Mouse (Mus musculus) liver, embryonic 13.5 days (tissue): Measurements from ENCODE around the gene Grin2b. TPM values are rescaled to one million over a fixed set of nuclear protein-coding genes. Genes with fewer than 3 reads are reported as not detected.

ENCODE experiments used
- ATAC-seq: fragments of 200-750 bp; cut with Nextera tagmentation; 2 replicates; pipeline ENCODE4 v1.8.0; 2017; ENCODE audit warnings: low read depth, mild to moderate bottlenecking, moderate number of reproducible peaks, moderate library complexity
- DNase-seq: peaks from one replicate; pipeline ENCODE4 v3.0.0; 2022
- H3K27ac ChIP-seq: fragments of 300-500 bp; sonication (generic); 2 replicates; pipeline ENCODE4 v1.5.1; 2015; ENCODE audit warnings: moderate library complexity, mild to moderate bottlenecking, inconsistent platforms
- H3K27me3 ChIP-seq: fragments of 300-500 bp; sonication (generic); 2 replicates; pipeline ENCODE4 v1.6.1; 2015; ENCODE audit warnings: mild to moderate bottlenecking, inconsistent platforms
- H3K36me3 ChIP-seq: fragments of 300-500 bp; sonication (generic); 2 replicates; pipeline ENCODE4 v1.6.1; 2015; ENCODE audit warnings: mild to moderate bottlenecking, inconsistent platforms
- H3K4me1 ChIP-seq: fragments of 300-500 bp; sonication (generic); replicated peaks from 2 replicates; pipeline ENCODE4 v1.6.1; 2015; ENCODE audit warnings: inconsistent platforms
- H3K4me2 ChIP-seq: fragments of 300-500 bp; sonication (generic); 2 replicates; pipeline ENCODE4 v1.6.1; 2015; ENCODE audit warnings: inconsistent platforms, mild to moderate bottlenecking, moderate library complexity
- H3K4me3 ChIP-seq: fragments of 300-500 bp; sonication (generic); replicated peaks from 2 replicates; pipeline ENCODE4 v1.5.1; 2015; ENCODE audit warnings: mild to moderate bottlenecking, inconsistent platforms
- H3K9ac ChIP-seq: fragments of 300-500 bp; sonication (generic); 2 replicates; pipeline ENCODE4 v1.6.1; 2015; ENCODE audit warnings: mild to moderate bottlenecking, inconsistent platforms
- H3K9me3 ChIP-seq: fragments of 300-500 bp; sonication (generic); replicated peaks from 2 replicates; pipeline ENCODE4 v1.6.1; 2016; ENCODE audit warnings: inconsistent platforms
- WGBS: fragments of 180-500 bp; shearing (Covaris S2); methylation state at CpG from one replicate; pipeline ENCODE4 v1.1.7; 2015; ENCODE audit not compliant: insufficient replicate concordance; 5-methylcytosine and 5-hydroxymethylcytosine counted together
- polyA plus RNA-seq: library from polyadenylated mRNA; unstranded; fragments of >200 nt; fragmentation: Nextera tagmentation; extraction: Ambion mirVana; gene quantifications from 2 replicates; pipeline ENCODE4 v1.2.1, GENCODE M21; 2015

Grin2b gene
- 0.21 TPM in 1 of 2 replicates, not detected in the other for polyA plus RNA-seq

DNA sequence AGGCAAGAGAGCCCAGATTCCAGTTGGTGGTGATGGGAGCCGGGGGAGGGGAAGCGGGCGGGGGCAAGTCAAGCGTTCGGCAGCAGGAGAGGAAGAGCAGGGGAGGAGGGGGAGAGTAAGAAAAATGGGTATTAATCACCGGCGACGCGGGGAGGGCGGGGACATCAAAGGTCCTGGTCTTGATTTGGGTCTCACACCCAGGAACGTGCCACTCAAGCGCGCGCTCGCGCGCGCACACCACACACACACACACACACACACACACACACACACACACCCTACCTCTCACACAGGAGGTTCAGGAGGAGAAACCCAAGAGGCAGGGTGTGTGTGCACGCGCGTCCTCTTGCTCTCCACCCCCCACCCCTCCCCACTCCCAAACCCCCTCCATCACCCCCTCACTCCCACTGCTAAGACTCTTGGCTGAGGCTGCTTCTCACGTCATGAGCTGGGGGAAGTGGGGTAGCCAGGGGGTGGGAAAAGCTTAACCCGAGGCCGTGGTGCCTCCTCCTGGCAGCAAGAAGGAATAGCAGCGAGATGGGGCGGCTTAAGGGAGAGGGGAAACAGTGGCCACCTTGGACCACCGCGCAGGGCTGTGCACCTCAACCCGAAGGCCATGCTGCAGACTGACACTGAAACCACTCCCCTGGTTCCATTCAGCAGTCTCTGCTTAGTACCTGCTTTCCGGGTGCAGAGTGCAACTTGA, at the start of gene Grin2b:
Gene Grin2b (minus strand): TSS at position 321 of the 706 bp plus-strand sequence.
- peak within 1 kb of the TSS; percentile 19 for H3K4me3 ChIP-seq
- WGBS = 5% methylated on average over 16 of the region's 30 CpGs
- no peaks in the 10 kb centered on the region for H3K4me1 ChIP-seq
- no peak for ATAC-seq
- H3K9ac ChIP-seq = no peak within 1 kb of the TSS
- H3K27ac ChIP-seq = no peak within 1 kb of the TSS
- H3K36me3 ChIP-seq = no peaks in the 10 kb centered on the region
- no peaks in the 10 kb centered on the region for H3K9me3 ChIP-seq
- H3K27me3 ChIP-seq = peaks cover 33% of the 10 kb centered on the region
- no peak for DNase-seq
- peak within 1 kb of the TSS; percentile 40 for H3K4me2 ChIP-seq

GRCm38 (mm10) chr6:136221894-136222293, 48.6 kb upstream of the Grin2b start:
- 55% methylated on average over 3 of the region's 3 CpGs for WGBS
- Histone ChIP-seq H3K36me3 (no peaks in the 10 kb centered on the region), H3K27ac (no peak overlapping the region), H3K9ac (no peak overlapping the region), H3K27me3 (no peaks in the 10 kb centered on the region), H3K4me2 (no peak overlapping the region), H3K4me3 (no peak overlapping the region), H3K4me1 (no peaks in the 10 kb centered on the region), H3K9me3 (no peaks in the 10 kb centered on the region)
- ATAC-seq (no peak), DNase-seq (no peak)

DNA sequence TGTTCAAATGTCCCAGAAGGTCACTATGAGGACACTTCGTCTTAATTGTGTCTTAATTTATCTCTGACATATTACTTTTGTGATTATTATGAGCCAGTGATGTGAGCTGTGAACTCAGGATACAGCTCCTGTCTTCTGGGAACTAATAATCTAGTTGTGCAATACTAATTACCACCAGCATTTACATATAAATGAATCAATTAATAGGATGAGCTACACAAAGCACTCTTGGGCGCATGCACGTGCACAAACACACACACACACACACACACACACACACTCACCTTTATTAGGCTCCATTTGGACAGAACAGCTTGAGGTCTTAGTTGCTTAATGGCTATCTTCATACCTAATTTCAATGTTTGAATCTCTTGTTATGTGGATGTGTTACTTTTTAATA, 37.1 kb upstream of the Grin2b start:
- WGBS = 59% methylated on average over 3 of the region's 3 CpGs
- H3K27ac ChIP-seq = no peak overlapping the region
- H3K27me3 ChIP-seq = no peaks in the 10 kb centered on the region
- ATAC-seq = no peak
- H3K36me3 ChIP-seq = no peaks in the 10 kb centered on the region
- H3K9me3 ChIP-seq = no peaks in the 10 kb centered on the region
- no peak overlapping the region for H3K9ac ChIP-seq
- no peak overlapping the region for H3K4me3 ChIP-seq
- no peak overlapping the region for H3K4me2 ChIP-seq
- no peak for DNase-seq
- no peaks in the 10 kb centered on the region for H3K4me1 ChIP-seq

DNA sequence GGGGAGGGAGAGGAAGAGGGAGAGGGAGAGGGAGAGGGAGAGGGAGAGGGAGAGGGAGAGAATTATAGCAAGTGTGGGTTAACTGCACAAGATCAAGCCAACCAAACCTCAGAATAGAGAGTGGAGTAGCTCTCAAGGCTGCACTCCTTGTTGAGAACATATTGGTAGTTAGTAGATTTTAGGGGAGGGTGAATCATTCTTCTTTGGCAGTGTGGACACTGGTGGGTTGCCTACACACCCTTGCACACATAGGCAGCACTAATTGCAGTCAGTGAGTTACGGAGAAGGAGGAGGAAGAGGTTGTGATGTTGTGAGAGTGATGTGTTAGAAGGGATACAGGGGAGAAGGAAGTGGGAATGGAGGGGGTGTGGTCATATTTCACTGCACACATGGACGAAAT, 26.5 kb upstream of the Grin2b start:
- Histone ChIP-seq H3K4me3 (no peak overlapping the region), H3K27me3 (no peaks in the 10 kb centered on the region), H3K4me1 (no peaks in the 10 kb centered on the region), H3K36me3 (no peaks in the 10 kb centered on the region), H3K27ac (no peak overlapping the region), H3K9me3 (no peaks in the 10 kb centered on the region), H3K4me2 (no peak overlapping the region), H3K9ac (no peak overlapping the region)
- WGBS = 46% methylated on average over 2 of the region's 2 CpGs
- no peak for DNase-seq
- ATAC-seq = no peak

DNA sequence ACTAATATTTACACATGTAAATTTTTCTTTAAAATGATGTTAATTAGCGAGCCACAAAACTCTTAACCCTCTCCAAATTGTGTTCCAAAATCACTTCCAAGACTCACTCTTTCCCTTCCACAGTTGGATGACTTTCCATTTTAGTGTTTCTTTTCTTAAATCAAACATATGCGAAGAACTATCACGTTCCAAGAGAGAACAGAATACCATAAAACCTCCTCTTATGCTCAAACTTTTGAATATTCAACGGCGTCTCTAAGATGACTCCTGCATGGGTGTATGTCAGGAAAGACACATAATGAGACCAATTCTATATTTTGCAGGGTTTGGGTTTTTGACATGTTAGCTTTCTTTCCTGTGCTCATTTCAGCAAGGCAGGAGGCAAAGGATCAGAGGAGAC, 21.3 kb upstream of the Grin2b start:
- no peaks in the 10 kb centered on the region for H3K36me3 ChIP-seq
- no peak overlapping the region for H3K27ac ChIP-seq
- H3K9ac ChIP-seq = no peak overlapping the region
- H3K9me3 ChIP-seq = no peaks in the 10 kb centered on the region
- no peak overlapping the region for H3K4me3 ChIP-seq
- no peaks in the 10 kb centered on the region for H3K4me1 ChIP-seq
- 62% methylated on average over 5 of the region's 5 CpGs for WGBS
- ATAC-seq (no peak), DNase-seq (no peak)
- no peaks in the 10 kb centered on the region for H3K27me3 ChIP-seq
- no peak overlapping the region for H3K4me2 ChIP-seq

DNA sequence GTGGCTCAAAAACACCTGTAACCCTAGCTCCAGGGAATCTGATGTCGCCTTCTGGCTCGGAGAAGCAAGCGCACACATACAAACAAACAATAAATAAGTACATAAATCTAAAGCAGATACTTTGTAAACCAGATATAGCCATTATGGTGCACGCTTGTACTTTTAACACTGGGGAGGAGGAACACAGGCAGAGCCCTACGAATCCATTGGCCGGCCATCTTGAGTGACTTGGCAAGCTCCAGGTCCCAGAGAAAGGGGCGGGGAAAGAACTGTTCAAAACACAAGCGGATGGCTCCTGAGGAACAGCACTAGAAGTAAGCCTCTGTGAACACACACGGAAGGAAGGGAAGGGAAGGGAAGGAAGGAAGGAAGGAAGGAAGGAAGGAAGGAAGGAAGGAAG, 4.8 kb upstream of the Grin2b start:
- 76% methylated on average over 9 of the region's 9 CpGs for WGBS
- H3K4me3 ChIP-seq = no peak overlapping the region
- no peak overlapping the region for H3K9ac ChIP-seq
- peaks cover 7% of the 10 kb centered on the region for H3K27me3 ChIP-seq
- DNase-seq = no peak
- ATAC-seq = no peak
- H3K36me3 ChIP-seq = no peaks in the 10 kb centered on the region
- no peaks in the 10 kb centered on the region for H3K4me1 ChIP-seq
- H3K4me2 ChIP-seq = no peak overlapping the region
- no peaks in the 10 kb centered on the region for H3K9me3 ChIP-seq
- no peak overlapping the region for H3K27ac ChIP-seq

DNA sequence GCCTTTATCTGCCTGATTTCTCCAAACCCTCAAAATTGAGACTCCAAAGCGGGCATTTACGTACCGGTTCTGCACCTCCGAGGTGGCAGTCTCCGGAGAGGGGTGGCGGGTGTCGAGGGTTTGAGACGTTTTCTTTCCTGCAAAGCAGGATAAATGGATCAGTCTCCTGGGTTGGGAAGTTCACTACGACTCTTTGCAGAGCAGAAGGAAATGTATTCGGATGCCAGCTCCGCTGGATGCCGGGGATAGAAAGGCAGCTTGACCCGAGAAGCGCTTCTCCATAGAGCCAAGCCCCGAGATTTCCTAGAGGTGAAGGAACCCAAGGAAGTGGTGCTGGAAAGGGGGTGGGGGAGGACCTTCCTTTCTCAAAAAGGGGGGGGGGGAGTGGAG, 515 bp downstream of the Grin2b start:
- no peak for DNase-seq
- no peak for ATAC-seq
- Histone ChIP-seq H3K27ac (no peak overlapping the region), H3K9me3 (0 out of 2 replicates have a peak, but pooled peaks cover under 1% of the 10 kb centered on the region), H3K27me3 (peaks cover 33% of the 10 kb centered on the region), H3K4me1 (no peaks in the 10 kb centered on the region), H3K4me2 (peak overlapping the region; percentile 40), H3K36me3 (no peaks in the 10 kb centered on the region), H3K9ac (no peak overlapping the region), H3K4me3 (0 out of 2 replicates have a peak overlapping the region, but pooled peaks have one; percentile 19)
- 3% methylated on average over 15 of the region's 15 CpGs for WGBS

DNA sequence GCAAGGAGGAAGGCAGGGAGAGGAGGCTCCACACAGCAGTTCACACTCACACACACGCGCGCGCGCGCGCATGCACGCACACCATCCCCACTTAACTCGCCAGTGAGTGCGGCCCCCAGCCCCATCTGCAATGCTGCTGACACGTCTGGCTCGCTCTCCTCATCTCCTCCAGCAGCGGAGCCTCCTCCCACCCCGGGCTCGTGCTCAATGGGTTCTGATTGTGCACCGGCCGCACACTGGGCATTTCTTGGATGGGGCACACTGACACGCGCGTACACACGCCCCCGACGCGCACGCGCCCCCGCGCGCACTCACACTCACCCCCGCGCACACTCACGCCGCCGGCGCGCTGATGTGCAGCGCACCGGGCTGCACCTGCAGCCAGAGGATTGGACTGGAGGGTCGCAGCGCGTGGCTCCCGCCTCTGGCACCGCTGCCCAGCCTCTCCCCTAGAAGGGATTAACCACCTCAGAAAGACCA, 1.1 kb downstream of the Grin2b start:
- ATAC-seq = no peak
- 2% methylated on average over 43 of the region's 43 CpGs for WGBS
- Histone ChIP-seq H3K4me3 (peak overlapping the region; percentile 19), H3K27ac (no peak overlapping the region), H3K36me3 (no peaks in the 10 kb centered on the region), H3K9ac (no peak overlapping the region), H3K4me1 (no peaks in the 10 kb centered on the region), H3K27me3 (peaks cover 33% of the 10 kb centered on the region), H3K9me3 (0 out of 2 replicates have a peak, but pooled peaks cover 3% of the 10 kb centered on the region), H3K4me2 (peak overlapping the region; percentile 40)
- no peak for DNase-seq

DNA sequence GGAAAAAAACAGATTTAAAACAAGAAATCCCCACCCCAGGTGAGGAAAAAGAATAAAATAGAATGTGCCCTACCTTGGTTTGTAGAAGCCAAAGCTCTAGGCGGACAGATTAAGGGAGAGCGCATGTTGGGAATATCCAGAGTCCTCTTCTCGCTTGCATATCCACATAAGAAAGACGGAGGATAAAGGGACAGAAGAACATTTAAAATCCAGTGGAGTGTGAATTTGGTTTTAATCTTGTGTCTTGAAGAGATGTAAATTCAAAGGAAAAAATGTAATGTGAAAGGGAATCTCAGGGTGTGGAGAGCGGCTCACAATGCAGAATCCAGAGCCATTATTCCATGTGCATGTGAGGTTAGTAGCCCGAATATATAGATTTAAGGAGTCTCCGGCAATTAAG, 2.0 kb downstream of the Grin2b start:
- DNase-seq (no peak), ATAC-seq (no peak)

GRCm38 (mm10) chr6:136170381-136170780, 2.9 kb downstream of the Grin2b start:
- DNase-seq (no peak), ATAC-seq (no peak)
- Histone ChIP-seq H3K4me3 (no peak overlapping the region), H3K4me2 (no peak overlapping the region), H3K9me3 (0 out of 2 replicates have a peak, but pooled peaks cover 3% of the 10 kb centered on the region), H3K4me1 (no peaks in the 10 kb centered on the region), H3K36me3 (no peaks in the 10 kb centered on the region), H3K9ac (no peak overlapping the region), H3K27ac (no peak overlapping the region), H3K27me3 (peaks cover 33% of the 10 kb centered on the region)
- 68% methylated on average over 5 of the region's 5 CpGs for WGBS

More for the DNA sequence above, 2.0 kb downstream of the Grin2b start:
- Histone ChIP-seq H3K4me1 (no peaks in the 10 kb centered on the region), H3K9me3 (0 out of 2 replicates have a peak, but pooled peaks cover 3% of the 10 kb centered on the region), H3K4me3 (no peak overlapping the region), H3K4me2 (no peak overlapping the region), H3K9ac (no peak overlapping the region), H3K27me3 (peaks cover 33% of the 10 kb centered on the region), H3K27ac (no peak overlapping the region), H3K36me3 (no peaks in the 10 kb centered on the region)
- WGBS = 23% methylated on average over 7 of the region's 7 CpGs

DNA sequence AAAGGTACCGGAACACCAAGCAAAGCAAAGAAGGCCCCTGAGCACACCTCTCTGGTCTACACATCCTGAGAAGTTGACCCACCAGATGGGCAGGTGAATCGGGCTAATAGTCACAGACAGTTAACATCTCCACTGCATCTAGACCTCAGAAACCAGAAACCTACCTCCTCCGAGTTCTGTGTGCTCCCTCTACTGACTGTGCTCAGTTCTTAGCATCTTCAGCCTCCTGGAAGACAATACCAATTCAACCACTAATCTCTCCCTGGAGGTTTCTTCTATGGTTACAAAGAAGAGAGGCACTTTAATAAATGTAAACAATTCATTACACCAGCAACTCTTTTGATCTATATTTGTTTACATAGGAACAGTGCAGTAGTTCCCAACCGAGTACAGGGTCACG, 6.0 kb downstream of the Grin2b start:
- DNase-seq (no peak), ATAC-seq (no peak)
- no peaks in the 10 kb centered on the region for H3K4me1 ChIP-seq
- H3K27me3 ChIP-seq = peaks cover 19% of the 10 kb centered on the region
- 0 out of 2 replicates have a peak, but pooled peaks cover 3% of the 10 kb centered on the region for H3K9me3 ChIP-seq
- no peak overlapping the region for H3K9ac ChIP-seq
- no peaks in the 10 kb centered on the region for H3K36me3 ChIP-seq
- H3K4me2 ChIP-seq = no peak overlapping the region
- H3K27ac ChIP-seq = no peak overlapping the region
- no peak overlapping the region for H3K4me3 ChIP-seq
- WGBS = 60% methylated on average over 5 of the region's 5 CpGs
